Mouse (Mus musculus) cerebellum, postnatal 25 days (tissue): ENCODE results near the gene Cln5.
A peak's percentile ranks its signal among the peaks of the same experiment; 100 is the strongest.

Experiments
- DNase-seq, 2 experiments: peaks; one replicate each; pipeline ENCODE4 v3.0.0; 2021; ENCODE audit warnings: mixed read lengths in 2 of 2

Cln5 gene

GRCm38 (mm10) chr14:103069864-103070611 is at the start of gene Cln5:
TSS of gene Cln5 (plus strand) at chr14:103070216.
- peak; percentile 95 to 97 for DNase-seq

GRCm38 (mm10) chr14:103029203-103029602 is 40.8 kb upstream of the Cln5 start:
- DNase-seq, result no peak

GRCm38 (mm10) chr14:103033271-103033823 is 36.7 kb upstream of the Cln5 start:
- DNase-seq, result no peak

GRCm38 (mm10) chr14:103034076-103034475 is 35.9 kb upstream of the Cln5 start:
- no peak for DNase-seq

GRCm38 (mm10) chr14:103037016-103037415 is 33.0 kb upstream of the Cln5 start:
- no peak for DNase-seq

DNA sequence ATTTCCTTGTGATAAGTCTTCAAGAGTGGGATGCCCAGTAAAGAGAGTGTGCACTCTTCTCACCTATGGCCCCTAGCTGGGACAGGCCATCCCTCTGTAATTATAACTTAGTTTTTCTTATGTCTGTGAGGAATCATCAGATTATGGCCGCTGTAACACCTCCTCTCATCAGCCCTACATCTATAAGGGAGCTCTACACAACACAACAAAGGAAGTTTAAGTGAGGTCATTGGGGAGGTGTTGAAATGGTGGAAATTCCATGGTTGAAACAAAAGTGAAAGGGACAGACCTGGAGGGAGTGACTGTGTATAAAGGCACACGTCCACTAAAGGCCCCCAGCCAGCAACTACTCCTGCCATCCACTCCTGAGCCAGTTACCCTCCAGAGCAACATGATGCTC is 23.3 kb upstream of the Cln5 start, which contains the start of gene Acod1:
Acod1 (plus strand) TSS at position 301 of the 400 bp plus-strand sequence.
- DNase-seq, result no peak

DNA sequence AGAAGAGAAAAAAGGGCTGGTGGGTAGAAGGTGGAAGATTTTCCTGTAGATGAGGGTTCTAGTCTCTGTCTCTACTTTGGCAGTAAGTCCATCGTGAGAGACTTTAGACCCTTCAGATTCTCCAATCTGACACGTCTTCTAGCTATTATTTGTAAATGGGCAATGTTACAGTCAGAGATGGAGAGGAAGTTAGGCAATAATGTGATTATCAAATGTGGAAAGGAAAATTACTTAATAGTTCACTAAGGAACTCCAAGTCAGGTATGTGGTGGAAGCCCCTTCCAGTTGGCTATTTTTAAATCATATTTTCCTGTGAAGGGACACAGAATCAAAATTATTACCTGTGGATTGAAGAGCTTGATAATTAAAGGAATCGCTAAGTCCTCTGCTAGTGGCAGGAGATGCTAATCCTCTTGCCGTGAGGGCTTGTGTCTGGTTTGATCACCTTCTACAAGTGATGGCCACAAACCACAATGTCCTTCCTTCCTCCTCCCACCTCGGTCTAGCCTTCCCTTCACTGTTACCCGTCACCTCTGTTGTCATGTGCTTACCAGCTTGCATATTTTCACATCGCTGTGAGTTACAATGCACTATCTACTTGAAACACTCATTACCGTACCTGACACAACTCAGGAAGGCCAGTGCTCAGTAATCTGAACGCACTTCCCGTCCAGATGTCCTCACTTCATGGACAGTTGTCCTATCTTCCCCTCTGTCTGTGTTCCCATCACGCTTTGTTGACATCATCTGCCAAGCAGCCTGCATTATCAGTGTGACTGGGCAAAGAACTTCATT is 21.5 kb upstream of the Cln5 start:
- no peak for DNase-seq

- DNase-seq, result peak; percentile 56 to 78
Measured at GRCm38 (mm10) chr14:103051159-103051769, 18.8 kb upstream of the Cln5 start.

DNA sequence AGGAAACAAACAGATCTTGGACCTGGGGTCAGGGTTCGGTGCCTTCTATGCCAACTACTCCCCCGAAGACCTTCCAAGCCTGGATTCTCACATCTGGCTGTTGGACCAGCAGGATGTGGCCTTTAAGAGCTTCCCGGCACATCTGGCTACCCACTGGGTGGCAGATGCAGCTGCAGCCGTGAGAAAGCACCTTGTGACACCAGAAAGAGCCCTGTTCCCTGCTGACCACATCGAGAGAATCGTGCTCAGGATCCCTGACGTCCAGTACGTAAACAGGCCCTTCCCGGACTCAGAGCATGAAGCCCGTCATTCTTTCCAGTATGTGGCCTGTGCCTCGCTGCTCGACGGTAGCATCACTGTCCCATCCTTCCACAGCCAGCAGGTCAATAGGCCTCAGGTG is 15.3 kb upstream of the Cln5 start:
- no peak for DNase-seq

DNA sequence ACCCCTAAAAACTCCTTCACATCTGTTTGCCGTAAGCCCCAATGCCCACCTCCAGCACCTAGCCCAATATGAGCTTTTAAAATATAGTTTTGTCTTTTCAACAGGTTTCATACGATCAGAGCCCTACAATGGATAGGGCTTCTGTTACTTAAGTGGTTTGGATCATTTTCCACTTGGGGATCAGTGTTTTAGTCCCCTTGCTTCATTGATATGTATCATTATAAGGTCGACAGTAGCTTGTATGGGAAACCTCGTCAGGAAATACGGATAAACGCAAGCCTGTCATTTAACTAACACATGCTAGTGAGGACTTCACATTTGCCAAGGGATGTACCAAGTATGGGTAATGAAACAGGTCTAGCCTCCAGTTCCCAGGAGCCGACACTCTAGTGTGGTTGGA is 13.4 kb upstream of the Cln5 start:
- no peak for DNase-seq

GRCm38 (mm10) chr14:103058998-103059397 is 11.0 kb upstream of the Cln5 start:
- no peak for DNase-seq

GRCm38 (mm10) chr14:103059495-103059894 is 10.5 kb upstream of the Cln5 start:
- DNase-seq, result no peak

- DNase-seq, result peak; percentile 89 to 92
Measured at GRCm38 (mm10) chr14:103065294-103066167, 4.5 kb upstream of the Cln5 start.

DNA sequence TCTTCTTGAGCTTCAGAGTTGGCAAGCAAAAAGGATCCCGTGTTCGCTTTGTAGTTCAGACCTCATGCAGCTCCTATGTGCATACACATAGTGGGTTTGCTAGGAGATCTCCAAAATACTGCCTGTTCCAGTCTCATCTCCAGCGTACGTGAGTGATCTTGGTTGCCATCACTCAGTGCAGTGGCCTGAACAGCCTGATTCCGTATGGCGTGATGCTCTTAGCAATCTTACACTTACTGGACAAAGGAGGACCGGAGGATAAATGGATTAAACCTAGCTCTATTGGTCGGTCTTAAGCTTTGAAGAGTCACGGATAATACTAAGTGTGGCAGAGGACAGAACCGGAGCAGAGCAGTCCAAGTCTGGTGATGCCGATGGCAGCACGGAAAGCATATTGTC is 552 bp upstream of the Cln5 start:
- DNase-seq, result no peak

DNA sequence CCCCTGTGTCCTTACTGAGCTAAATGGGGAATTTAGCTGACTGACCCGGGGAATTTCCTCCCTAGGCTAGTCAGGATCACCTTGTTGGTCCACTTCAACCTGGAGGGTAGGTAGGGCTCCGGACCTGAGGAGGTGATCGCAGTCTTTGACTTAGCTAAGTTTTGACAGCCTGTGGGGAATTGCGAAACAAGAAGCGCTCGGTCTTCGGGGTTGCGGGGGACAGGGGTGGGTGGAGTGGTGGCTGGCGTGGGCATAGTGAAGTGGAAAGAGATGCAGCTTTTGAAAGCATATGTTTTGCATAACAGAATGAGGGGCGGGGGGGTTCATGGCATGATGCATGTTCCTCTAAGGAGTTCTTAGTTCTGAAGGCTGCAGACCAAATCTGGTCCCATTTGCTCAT is 774 bp downstream of the Cln5 start:
- DNase-seq, result peak in 1 of 2 experiments; percentile 43

DNA sequence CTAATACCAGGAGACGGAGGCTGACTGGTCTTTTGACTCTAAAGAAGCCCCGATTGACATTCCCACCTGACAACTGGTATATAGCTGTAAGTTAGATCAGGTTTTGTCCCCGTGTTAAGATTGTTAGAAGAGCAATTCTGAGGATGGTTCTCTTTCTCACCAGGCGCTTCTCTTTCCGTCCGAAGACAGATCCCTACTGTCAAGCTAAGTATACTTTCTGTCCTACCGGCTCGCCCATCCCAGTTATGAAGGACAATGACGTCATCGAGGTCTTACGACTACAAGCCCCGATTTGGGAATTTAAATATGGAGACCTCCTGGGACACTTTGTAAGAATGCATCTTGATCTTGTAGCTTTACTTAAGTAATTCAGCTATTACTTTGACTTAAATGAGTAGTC is 1.5 kb downstream of the Cln5 start:
- no peak for DNase-seq

- DNase-seq, result no peak
Measured at GRCm38 (mm10) chr14:103072731-103073130, 2.7 kb downstream of the Cln5 start.

DNA sequence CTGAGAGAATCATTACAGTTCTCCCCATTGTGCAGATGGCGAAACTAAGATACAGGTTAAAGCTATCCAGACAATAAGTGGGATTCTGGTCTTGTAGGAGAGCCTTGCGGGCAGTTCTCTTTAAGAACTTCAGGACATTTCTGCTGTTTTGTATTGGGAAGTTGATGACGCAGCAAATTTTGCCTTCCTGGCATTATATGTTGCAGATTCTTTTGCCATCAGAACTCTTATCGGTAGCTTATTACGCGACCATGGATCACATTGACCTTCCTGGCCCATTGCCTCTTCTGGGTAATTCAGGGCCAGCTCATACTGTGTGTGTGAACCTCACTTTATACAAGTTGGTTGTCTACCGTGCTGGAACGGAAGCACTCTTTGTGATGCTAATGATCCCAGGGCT is 3.8 kb downstream of the Cln5 start:
- no peak for DNase-seq

- DNase-seq, result no peak
Measured at GRCm38 (mm10) chr14:103075166-103075565, 5.2 kb downstream of the Cln5 start.

DNA sequence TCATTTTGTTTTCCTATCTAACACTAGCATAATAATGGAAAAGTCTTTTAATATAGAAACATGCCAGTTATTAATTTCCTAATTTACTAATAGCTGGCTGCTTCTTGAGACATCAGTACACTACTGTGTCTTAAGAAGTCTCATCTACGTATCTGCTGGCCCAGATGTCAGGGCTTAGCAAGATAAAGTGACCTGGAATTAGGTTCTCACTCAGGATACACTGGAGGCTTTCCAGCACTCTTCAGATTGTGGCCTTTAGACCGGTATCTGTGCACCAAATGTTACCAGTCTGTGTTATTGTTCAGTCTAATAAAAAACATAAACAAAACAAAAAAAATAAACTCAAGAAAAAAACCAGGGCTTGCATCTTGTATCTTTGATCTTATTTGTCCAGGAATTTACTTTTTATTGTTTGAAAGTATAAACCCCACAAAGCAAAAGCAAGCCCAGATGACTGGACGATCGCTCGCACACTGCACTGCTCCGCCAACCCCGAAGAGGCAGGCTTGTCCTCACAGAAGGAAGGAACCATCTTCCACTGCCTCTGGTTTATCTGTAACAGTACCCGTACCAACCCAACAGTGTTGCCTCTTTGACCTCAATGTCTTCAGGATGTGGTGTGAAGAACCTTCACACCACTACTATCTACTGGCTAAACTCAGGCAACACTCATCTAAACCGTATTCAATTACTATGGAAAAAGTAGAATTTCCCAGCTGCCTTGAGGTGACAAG is 7.4 kb downstream of the Cln5 start:
- no peak for DNase-seq
